Mouse (Mus musculus): Measurements from ENCODE around the gene Thoc5. TPM values are rescaled to one million over a fixed set of nuclear protein-coding genes. Genes with fewer than 3 reads are reported as not detected.
A peak's percentile ranks its signal among the peaks of the same experiment; 100 is the strongest.

Thoc5 gene
- polyA plus RNA-seq, 1 experiment from 2014 or later: 53.2 TPM

- Histone ChIP-seq H3K4me1 (ENCODE audit: control insufficient read depth, insufficient read depth, low read length) (no peaks in the 10 kb centered on the region), H3K4me2 (ENCODE audit: low read depth, low read length) (no peak overlapping the region), H3K9ac (replicated peaks; ENCODE audit: low read depth, low read length) (no peak overlapping the region), H3K27me3 (ENCODE audit: control insufficient read depth, insufficient read depth, low read length) (no peaks in the 10 kb centered on the region), H3K9me3 (ENCODE audit: control insufficient read depth, low read length) (no peaks in the 10 kb centered on the region), H3K27ac (ENCODE audit: low read depth, low read length) (no peak overlapping the region), H3K4me3 (ENCODE audit: low read depth, low read length) (no peak overlapping the region), H3K36me3 (ENCODE audit: control insufficient read depth, insufficient read depth, low read length) (no peaks in the 10 kb centered on the region)
- ATAC-seq (ENCODE audit: low read depth): no peak
- WGBS: 87% methylated on average over 5 of the region's 5 CpGs
Measured at GRCm38 (mm10) chr11:4936243-4936642, 41.1 kb downstream of the Thoc5 start.

- H3K4me2 ChIP-seq (ENCODE audit: low read depth, low read length): peak overlapping the region; percentile 70
- peak overlapping the region; percentile 85; the same call in 1 of the 2 replicates for H3K9ac ChIP-seq (replicated peaks; ENCODE audit: low read depth, low read length)
- peaks cover 56% of the 10 kb centered on the region for H3K27me3 ChIP-seq (ENCODE audit: control insufficient read depth, insufficient read depth, low read length)
- 42% methylated on average over 13 of the region's 13 CpGs for WGBS
- peaks cover 8% of the 10 kb centered on the region for H3K4me1 ChIP-seq (ENCODE audit: control insufficient read depth, insufficient read depth, low read length)
- peak; percentile 41 for ATAC-seq (ENCODE audit: low read depth)
- H3K4me3 ChIP-seq (ENCODE audit: low read depth, low read length): peak overlapping the region; percentile 70
- no peaks in the 10 kb centered on the region for H3K9me3 ChIP-seq (ENCODE audit: control insufficient read depth, low read length)
- 0 out of 2 replicates have a peak, but pooled peaks cover 3% of the 10 kb centered on the region for H3K36me3 ChIP-seq (ENCODE audit: control insufficient read depth, insufficient read depth, low read length)
- 0 out of 2 replicates have a peak overlapping the region, but pooled peaks have one; percentile 39 for H3K27ac ChIP-seq (ENCODE audit: low read depth, low read length)
Measured at GRCm38 (mm10) chr11:4946530-4946929, 51.4 kb downstream of the Thoc5 start.

- H3K27me3 ChIP-seq (ENCODE audit: control insufficient read depth, insufficient read depth, low read length): peaks cover 57% of the 10 kb centered on the region
- under 1% methylated on average over 96 of the region's 120 CpGs for WGBS
- 0 out of 2 replicates have a peak, but pooled peaks cover 3% of the 10 kb centered on the region for H3K36me3 ChIP-seq (ENCODE audit: control insufficient read depth, insufficient read depth, low read length)
- H3K4me3 ChIP-seq (ENCODE audit: low read depth, low read length): peak overlapping the region; percentile 70
- H3K9ac ChIP-seq (replicated peaks; ENCODE audit: low read depth, low read length): peak overlapping the region; percentile 85
- peak overlapping the region; percentile 70 for H3K4me2 ChIP-seq (ENCODE audit: low read depth, low read length)
- no peaks in the 10 kb centered on the region for H3K9me3 ChIP-seq (ENCODE audit: control insufficient read depth, low read length)
- peak; percentile 92 for ATAC-seq (ENCODE audit: low read depth)
- peaks cover 8% of the 10 kb centered on the region for H3K4me1 ChIP-seq (ENCODE audit: control insufficient read depth, insufficient read depth, low read length)
- peak overlapping the region; percentile 90 for H3K27ac ChIP-seq (ENCODE audit: low read depth, low read length)
Measured at GRCm38 (mm10) chr11:4946947-4947812, 52.1 kb downstream of the Thoc5 start.

GRCm38 (mm10) chr11:4947813-4948174, 52.7 kb downstream of the Thoc5 start, which contains the start of gene Nefh:
Gene Nefh (minus strand): TSS chr11:4948064.
- 0 out of 2 replicates have a peak, but pooled peaks cover 3% of the 10 kb centered on the region for H3K36me3 ChIP-seq (ENCODE audit: control insufficient read depth, insufficient read depth, low read length)
- H3K27ac ChIP-seq (ENCODE audit: low read depth, low read length): peak within 1 kb of the TSS; percentile 90
- no peaks in the 10 kb centered on the region for H3K9me3 ChIP-seq (ENCODE audit: control insufficient read depth, low read length)
- H3K27me3 ChIP-seq (ENCODE audit: control insufficient read depth, insufficient read depth, low read length): peaks cover 62% of the 10 kb centered on the region
- ATAC-seq (ENCODE audit: low read depth): peak; percentile 34
- peaks cover 8% of the 10 kb centered on the region for H3K4me1 ChIP-seq (ENCODE audit: control insufficient read depth, insufficient read depth, low read length)
- 1% methylated on average over 30 of the region's 41 CpGs for WGBS
- peak within 1 kb of the TSS; percentile 70 for H3K4me2 ChIP-seq (ENCODE audit: low read depth, low read length)
- H3K4me3 ChIP-seq (ENCODE audit: low read depth, low read length): peak within 1 kb of the TSS; percentile 70
- H3K9ac ChIP-seq (replicated peaks; ENCODE audit: low read depth, low read length): peak within 1 kb of the TSS; percentile 85

- Histone ChIP-seq H3K9me3 (ENCODE audit: control insufficient read depth, low read length) (no peaks in the 10 kb centered on the region), H3K9ac (replicated peaks; ENCODE audit: low read depth, low read length) (peak overlapping the region; percentile 85; the same call in 1 of the 2 replicates), H3K4me3 (ENCODE audit: low read depth, low read length) (peak overlapping the region; percentile 70), H3K4me1 (ENCODE audit: control insufficient read depth, insufficient read depth, low read length) (peaks cover 8% of the 10 kb centered on the region), H3K27ac (ENCODE audit: low read depth, low read length) (no peak overlapping the region), H3K36me3 (ENCODE audit: control insufficient read depth, insufficient read depth, low read length) (no peaks in the 10 kb centered on the region), H3K4me2 (ENCODE audit: low read depth, low read length) (peak overlapping the region; percentile 70), H3K27me3 (ENCODE audit: control insufficient read depth, insufficient read depth, low read length) (peaks cover 62% of the 10 kb centered on the region)
- no peak for ATAC-seq (ENCODE audit: low read depth)
- WGBS: 38% methylated on average over 8 of the region's 8 CpGs
Measured at GRCm38 (mm10) chr11:4948792-4949191, 53.7 kb downstream of the Thoc5 start.

- Histone ChIP-seq H3K4me2 (ENCODE audit: low read depth, low read length) (peak overlapping the region; percentile 70), H3K9ac (replicated peaks; ENCODE audit: low read depth, low read length) (peak overlapping the region; percentile 85; the same call in 1 of the 2 replicates), H3K27ac (ENCODE audit: low read depth, low read length) (no peak overlapping the region), H3K4me3 (ENCODE audit: low read depth, low read length) (peak overlapping the region; percentile 70), H3K9me3 (ENCODE audit: control insufficient read depth, low read length) (no peaks in the 10 kb centered on the region), H3K4me1 (ENCODE audit: control insufficient read depth, insufficient read depth, low read length) (peaks cover 8% of the 10 kb centered on the region), H3K27me3 (ENCODE audit: control insufficient read depth, insufficient read depth, low read length) (peaks cover 62% of the 10 kb centered on the region), H3K36me3 (ENCODE audit: control insufficient read depth, insufficient read depth, low read length) (no peaks in the 10 kb centered on the region)
- no peak for ATAC-seq (ENCODE audit: low read depth)
- WGBS: 4% methylated on average over 23 of the region's 23 CpGs
Measured at GRCm38 (mm10) chr11:4949256-4950044, 54.3 kb downstream of the Thoc5 start.

- H3K9ac ChIP-seq (replicated peaks; ENCODE audit: low read depth, low read length): no peak overlapping the region
- no peak for ATAC-seq (ENCODE audit: low read depth)
- peaks cover 8% of the 10 kb centered on the region for H3K4me1 ChIP-seq (ENCODE audit: control insufficient read depth, insufficient read depth, low read length)
- H3K27me3 ChIP-seq (ENCODE audit: control insufficient read depth, insufficient read depth, low read length): peaks cover 27% of the 10 kb centered on the region
- no peak overlapping the region for H3K27ac ChIP-seq (ENCODE audit: low read depth, low read length)
- H3K4me3 ChIP-seq (ENCODE audit: low read depth, low read length): no peak overlapping the region
- no peak overlapping the region for H3K4me2 ChIP-seq (ENCODE audit: low read depth, low read length)
- WGBS: 3% methylated on average over 6 of the region's 6 CpGs
- no peaks in the 10 kb centered on the region for H3K36me3 ChIP-seq (ENCODE audit: control insufficient read depth, insufficient read depth, low read length)
- no peaks in the 10 kb centered on the region for H3K9me3 ChIP-seq (ENCODE audit: control insufficient read depth, low read length)
Measured at GRCm38 (mm10) chr11:4953401-4953800, 58.3 kb downstream of the Thoc5 start.

GRCm38 (mm10) chr11:4953918-4954317, 58.8 kb downstream of the Thoc5 start:
- Histone ChIP-seq H3K27me3 (ENCODE audit: control insufficient read depth, insufficient read depth, low read length) (peaks cover 22% of the 10 kb centered on the region), H3K36me3 (ENCODE audit: control insufficient read depth, insufficient read depth, low read length) (no peaks in the 10 kb centered on the region), H3K9ac (replicated peaks; ENCODE audit: low read depth, low read length) (no peak overlapping the region), H3K4me2 (ENCODE audit: low read depth, low read length) (no peak overlapping the region), H3K27ac (ENCODE audit: low read depth, low read length) (no peak overlapping the region), H3K4me1 (ENCODE audit: control insufficient read depth, insufficient read depth, low read length) (peaks cover 5% of the 10 kb centered on the region), H3K9me3 (ENCODE audit: control insufficient read depth, low read length) (no peaks in the 10 kb centered on the region), H3K4me3 (ENCODE audit: low read depth, low read length) (no peak overlapping the region)
- 0% methylated on average over 8 of the region's 8 CpGs for WGBS
- no peak for ATAC-seq (ENCODE audit: low read depth)
